Mouse (Mus musculus) heart, adult 2 months (tissue): ENCODE data around the gene Setx. TPM values are rescaled to one million over a fixed set of nuclear protein-coding genes. Genes with fewer than 3 reads are reported as not detected.

Experiments used
- DNase-seq, 2 experiments: peaks; one replicate each; pipeline ENCODE4 v3.0.0; 2021
- H3K27ac ChIP-seq: fragments of 200-600 bp; 2 replicates; pipeline ENCODE4 v1.8.1; 2022
- H3K27me3 ChIP-seq: fragments of 200-500 bp; 2 replicates; pipeline ENCODE4 v1.6.1; 2012; ENCODE audit warnings: mild to moderate bottlenecking, low read length, inconsistent platforms, mixed read lengths; ENCODE audit not compliant: control insufficient read depth, insufficient read depth
- H3K36me3 ChIP-seq: fragments of 200-500 bp; 2 replicates; pipeline ENCODE4 v1.6.1; 2012; ENCODE audit warnings: low read length, inconsistent platforms; ENCODE audit not compliant: control insufficient read depth, insufficient read depth
- H3K4me1 ChIP-seq: fragments of 200-500 bp; 2 replicates; pipeline ENCODE4 v1.6.1; 2011; ENCODE audit warnings: low read length; ENCODE audit not compliant: control insufficient read depth, insufficient read depth
- H3K4me3 ChIP-seq: fragments of 200-600 bp; 2 replicates; pipeline ENCODE4 v1.8.1; 2022
- H3K79me2 ChIP-seq: fragments of 200-500 bp; replicated peaks from 2 replicates; pipeline ENCODE4 v1.6.1; 2012; ENCODE audit warnings: mild to moderate bottlenecking, inconsistent platforms, low read length, moderate library complexity, mixed read lengths; ENCODE audit not compliant: control insufficient read depth, insufficient read depth
- H3K9ac ChIP-seq: fragments of 200-500 bp; 2 replicates; pipeline ENCODE4 v1.6.1; 2012; ENCODE audit warnings: low read depth, mild to moderate bottlenecking, control low read depth, inconsistent platforms, low read length, mixed read lengths
- CTCF ChIP-seq: fragments of 200-600 bp; IDR thresholded peaks from 2 replicates; pipeline ENCODE4 v1.8.1; 2022; ENCODE audit warnings: antibody characterized with exemption, mild to moderate bottlenecking, moderate library complexity
- EP300 ChIP-seq: fragments of 200-500 bp; IDR thresholded peaks from 2 replicates; pipeline ENCODE4 v1.6.1; 2011; ENCODE audit warnings: low read depth, low read length, control low read depth; ENCODE audit not compliant: insufficient read depth
- POLR2A ChIP-seq: fragments of 200-500 bp; IDR thresholded peaks from 2 replicates; pipeline ENCODE4 v1.6.1; 2011; ENCODE audit warnings: mild to moderate bottlenecking, low read depth, low read length, control low read depth; ENCODE audit not compliant: insufficient read depth
- WGBS: fragments of 180-500 bp; shearing (Covaris S2); methylation state at CpG from one replicate; pipeline ENCODE4 v1.1.7; 2018; 5-methylcytosine and 5-hydroxymethylcytosine counted together
- intact Hi-C: fragments of 180-260 bp; cut with DNase I; formaldehyde crosslinking; loops from one replicate; pipeline ENCODE4 v1.15.1; 2025
- polyA plus RNA-seq: library from polyadenylated mRNA; depleted of rRNA; stranded (reverse); fragments of >200 nt; gene quantifications from 2 replicates; pipeline ENCODE4 v1.2.3, GENCODE M21; 2012; rRNA removed
- total RNA-seq, 2 experiments: library from RNA; stranded (reverse); gene quantifications; 2 replicates each; pipeline ENCODE4 v1.2.3; 2021

The Setx gene
- total and polyA plus RNA-seq, 3 experiments: 4.0 to 33.4 (median 23.8) TPM

DNA sequence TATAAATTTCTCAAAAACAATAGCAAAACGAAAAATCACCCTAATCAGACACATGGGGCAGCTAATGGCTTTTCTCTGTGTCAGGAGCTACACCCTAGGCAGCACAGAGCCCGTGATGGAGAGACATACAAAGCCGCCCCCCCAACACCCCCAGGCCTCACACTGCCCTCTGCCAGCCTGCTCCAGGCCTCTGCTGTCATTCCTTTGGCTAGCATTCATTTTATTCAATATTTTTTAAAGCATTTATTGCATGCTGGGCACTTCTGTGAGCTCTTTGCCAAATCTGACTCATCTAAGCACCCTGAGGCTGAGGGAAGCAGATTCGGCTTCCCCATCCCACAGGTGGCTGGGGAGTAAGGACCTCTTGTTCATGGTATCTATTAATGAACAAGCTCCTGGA is 102.7 kb downstream of the Setx start:
- Histone ChIP-seq H3K9ac (no peak overlapping the region), H3K36me3 (no peaks in the 10 kb centered on the region), H3K4me3 (no peak overlapping the region), H3K79me2 (no peaks in the 10 kb centered on the region), H3K27me3 (no peaks in the 10 kb centered on the region), H3K4me1 (no peaks in the 10 kb centered on the region), H3K27ac (no peak overlapping the region)
- no peak for DNase-seq
- 78% methylated on average over 4 of the region's 4 CpGs for WGBS
- TF ChIP-seq CTCF: no peak
- no peak for TF ChIP-seq EP300
- no peak for TF ChIP-seq POLR2A
- intact Hi-C loops: no loop called here

GRCm38 (mm10) chr2:29230191-29230835 is 106.3 kb downstream of the Setx start:
- H3K79me2 ChIP-seq: no peaks in the 10 kb centered on the region
- intact Hi-C loops: no loop called here
- H3K9ac ChIP-seq: no peak overlapping the region
- H3K4me3 ChIP-seq: no peak overlapping the region
- no peaks in the 10 kb centered on the region for H3K36me3 ChIP-seq
- no peak for TF ChIP-seq CTCF
- no peak for DNase-seq
- no peak overlapping the region for H3K27ac ChIP-seq
- H3K4me1 ChIP-seq: peaks cover 2% of the 10 kb centered on the region; the same call in 1 of the 2 replicates
- 74% methylated on average over 9 of the region's 9 CpGs for WGBS
- H3K27me3 ChIP-seq: no peaks in the 10 kb centered on the region

Other genes with a start within 250 kb of the Setx start
- gene Barhl1, start 207.5 kb upstream of the Setx start, total RNA-seq: not detected
- not detected in 2 replicates for gene Barhl1, start 207.5 kb upstream of the Setx start, polyA plus RNA-seq
- gene Cfap77, start 69.1 kb upstream of the Setx start, total RNA-seq: not detected
- 0.39 TPM in 1 of 2 replicates, not detected in the other for gene Cfap77, start 69.1 kb upstream of the Setx start, polyA plus RNA-seq
- gene Ttf1, start 63.9 kb upstream of the Setx start, total RNA-seq: 1 to 10 TPM; 6.1 to 7.0 TPM
- 3.2 and 7.7 TPM in 2 replicates for gene Ttf1, start 63.9 kb upstream of the Setx start, polyA plus RNA-seq
- 1 to 10 TPM; 7.0 to 7.9 TPM for gene Ntng2, start 128.8 kb downstream of the Setx start, total RNA-seq
- gene Ntng2, start 128.8 kb downstream of the Setx start, polyA plus RNA-seq: 9.7 and 17.1 TPM in 2 replicates
- 10 to 100 TPM; 15.3 to 17.2 TPM for gene Med27, start 222.6 kb downstream of the Setx start, total RNA-seq
- 24.0 and 28.9 TPM in 2 replicates for gene Med27, start 222.6 kb downstream of the Setx start, polyA plus RNA-seq